Mouse (Mus musculus) hindbrain, embryonic 13.5 days (tissue): ENCODE measurements around the gene 3110082I17Rik. TPM values are rescaled to one million over a fixed set of nuclear protein-coding genes. Genes with fewer than 3 reads are reported as not detected.

ENCODE experiments used
- ATAC-seq: fragments of 200-750 bp; cut with Nextera tagmentation; 2 replicates; pipeline ENCODE4 v1.8.0; 2017; ENCODE audit warnings: moderate TSS enrichment; ENCODE audit not compliant: low FRiP score
- H3K27ac ChIP-seq: fragments of 300-500 bp; sonication (generic); 2 replicates; pipeline ENCODE4 v1.5.1; 2015; ENCODE audit warnings: inconsistent platforms, mild to moderate bottlenecking, moderate library complexity
- H3K27me3 ChIP-seq: fragments of 300-500 bp; sonication (generic); 2 replicates; pipeline ENCODE4 v1.6.1; 2015; ENCODE audit warnings: mild to moderate bottlenecking, inconsistent platforms
- H3K36me3 ChIP-seq: fragments of 300-500 bp; sonication (generic); 2 replicates; pipeline ENCODE4 v1.6.1; 2015; ENCODE audit warnings: mild to moderate bottlenecking, inconsistent platforms
- H3K4me1 ChIP-seq: fragments of 300-500 bp; sonication (generic); replicated peaks from 2 replicates; pipeline ENCODE4 v1.6.1; 2015; ENCODE audit warnings: inconsistent platforms
- H3K4me2 ChIP-seq: fragments of 300-500 bp; sonication (generic); 2 replicates; pipeline ENCODE4 v1.6.1; 2015; ENCODE audit warnings: inconsistent platforms, mild to moderate bottlenecking, moderate library complexity
- H3K4me3 ChIP-seq: fragments of 300-500 bp; sonication (generic); 2 replicates; pipeline ENCODE4 v1.5.1; 2015; ENCODE audit warnings: mild to moderate bottlenecking, inconsistent platforms
- H3K9ac ChIP-seq: fragments of 300-500 bp; sonication (generic); 2 replicates; pipeline ENCODE4 v1.6.1; 2015; ENCODE audit warnings: mild to moderate bottlenecking, inconsistent platforms
- H3K9me3 ChIP-seq: fragments of 300-500 bp; sonication (generic); 2 replicates; pipeline ENCODE4 v1.6.1; 2016; ENCODE audit warnings: inconsistent platforms
- WGBS: fragments of 180-500 bp; shearing (Covaris S2); methylation state at CpG from one replicate; pipeline ENCODE4 v1.1.7; 2015; 5-methylcytosine and 5-hydroxymethylcytosine counted together
- polyA plus RNA-seq: library from polyadenylated mRNA; unstranded; fragments of >200 nt; fragmentation: Nextera tagmentation; extraction: Ambion mirVana; gene quantifications from 2 replicates; pipeline ENCODE4 v1.2.1, GENCODE M21; 2015

Gene 3110082I17Rik
- polyA plus RNA-seq, 1 experiment from 2014 or later, result 16.2 TPM

GRCm38 (mm10) chr5:139483171-139483848 is 23.0 kb upstream of the 3110082I17Rik start:
- Histone ChIP-seq H3K4me1 (peaks cover 17% of the 10 kb centered on the region), H3K9me3 (peaks cover 10% of the 10 kb centered on the region), H3K36me3 (peaks cover 39% of the 10 kb centered on the region), H3K4me3 (peak overlapping the region; percentile 89), H3K27ac (no peak overlapping the region), H3K9ac (peak overlapping the region; percentile 90), H3K27me3 (no peaks in the 10 kb centered on the region), H3K4me2 (peak overlapping the region; percentile 84)
- no peak for ATAC-seq
- 63% methylated on average over 14 of the region's 14 CpGs for WGBS

GRCm38 (mm10) chr5:139480406-139480805 is 20.1 kb upstream of the 3110082I17Rik start:
- Histone ChIP-seq H3K4me3 (no peak overlapping the region), H3K9me3 (no peaks in the 10 kb centered on the region), H3K27ac (no peak overlapping the region), H3K4me1 (peaks cover 17% of the 10 kb centered on the region), H3K36me3 (peaks cover 64% of the 10 kb centered on the region), H3K9ac (no peak overlapping the region), H3K27me3 (no peaks in the 10 kb centered on the region), H3K4me2 (no peak overlapping the region)
- ATAC-seq, result no peak
- WGBS, result 96% methylated on average over 10 of the region's 10 CpGs

DNA sequence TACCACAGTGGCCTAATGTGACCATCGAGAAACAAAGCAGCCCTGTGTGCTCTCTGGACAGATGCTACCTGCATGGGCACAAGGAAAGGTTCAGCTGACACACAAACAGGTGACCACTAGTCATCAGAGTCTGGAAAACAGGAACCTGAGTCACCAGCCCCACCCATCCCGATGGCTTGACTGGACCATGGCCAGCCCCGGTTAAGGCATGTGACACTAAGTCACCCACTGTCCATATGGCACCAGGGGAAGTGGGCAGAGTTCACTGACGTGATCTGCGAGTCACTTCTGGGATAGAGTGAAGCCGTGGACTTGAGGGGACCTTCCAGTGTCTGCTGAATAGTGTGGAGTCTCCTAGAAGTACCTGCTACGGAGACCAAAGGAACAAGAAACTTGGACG is 18.8 kb upstream of the 3110082I17Rik start:
- H3K9me3 ChIP-seq, result no peaks in the 10 kb centered on the region
- peaks cover 76% of the 10 kb centered on the region for H3K36me3 ChIP-seq
- peaks cover 17% of the 10 kb centered on the region for H3K4me1 ChIP-seq
- no peak for ATAC-seq
- no peak overlapping the region for H3K27ac ChIP-seq
- H3K27me3 ChIP-seq, result no peaks in the 10 kb centered on the region
- no peak overlapping the region for H3K9ac ChIP-seq
- no peak overlapping the region for H3K4me2 ChIP-seq
- WGBS, result 91% methylated on average over 8 of the region's 8 CpGs
- H3K4me3 ChIP-seq, result no peak overlapping the region

GRCm38 (mm10) chr5:139474741-139475140 is 14.4 kb upstream of the 3110082I17Rik start:
- no peak for ATAC-seq
- no peak overlapping the region for H3K27ac ChIP-seq

DNA sequence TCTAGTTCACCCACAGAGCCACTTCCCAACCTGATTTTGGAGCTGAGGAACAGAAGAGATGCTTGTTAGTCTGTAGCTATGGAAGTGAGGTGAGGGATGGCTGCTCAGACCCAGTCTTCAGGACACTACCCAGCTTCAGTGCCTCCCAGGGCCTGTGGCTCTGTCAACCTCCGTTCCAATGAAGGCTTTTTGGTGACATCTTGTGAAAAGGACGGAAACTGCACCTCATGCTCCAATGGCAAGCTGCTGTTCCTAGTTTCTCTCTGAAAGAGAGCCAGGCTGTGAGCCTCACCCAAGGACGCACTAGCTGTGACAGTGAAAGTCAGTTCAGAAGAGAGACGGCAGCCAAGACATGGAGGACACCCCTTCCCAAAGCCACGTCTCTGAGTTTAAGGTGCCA is 7.7 kb upstream of the 3110082I17Rik start:
- Histone ChIP-seq H3K9me3 (no peaks in the 10 kb centered on the region), H3K36me3 (peaks cover 28% of the 10 kb centered on the region), H3K4me2 (no peak overlapping the region), H3K27me3 (no peaks in the 10 kb centered on the region), H3K9ac (no peak overlapping the region; the same call in 1 of the 2 replicates), H3K4me1 (no peaks in the 10 kb centered on the region), H3K4me3 (no peak overlapping the region), H3K27ac (no peak overlapping the region)
- 47% methylated on average over 5 of the region's 5 CpGs for WGBS
- no peak for ATAC-seq

More at GRCm38 (mm10) chr5:139474741-139475140, 14.4 kb upstream of the 3110082I17Rik start:
- H3K4me1 ChIP-seq, result no peaks in the 10 kb centered on the region
- H3K9ac ChIP-seq, result no peak overlapping the region
- no peaks in the 10 kb centered on the region for H3K27me3 ChIP-seq
- no peak overlapping the region for H3K4me3 ChIP-seq
- no peak overlapping the region for H3K4me2 ChIP-seq
- 64% methylated on average over 9 of the region's 9 CpGs for WGBS
- no peaks in the 10 kb centered on the region for H3K9me3 ChIP-seq
- peaks cover 89% of the 10 kb centered on the region for H3K36me3 ChIP-seq

GRCm38 (mm10) chr5:139466801-139467200 is 6.5 kb upstream of the 3110082I17Rik start:
- no peak for ATAC-seq
- H3K9ac ChIP-seq, result no peak overlapping the region
- H3K27ac ChIP-seq, result no peak overlapping the region
- no peaks in the 10 kb centered on the region for H3K4me1 ChIP-seq
- 76% methylated on average over 4 of the region's 4 CpGs for WGBS
- H3K9me3 ChIP-seq, result no peaks in the 10 kb centered on the region
- H3K4me3 ChIP-seq, result no peak overlapping the region
- H3K36me3 ChIP-seq, result peaks cover 16% of the 10 kb centered on the region
- H3K27me3 ChIP-seq, result 0 out of 2 replicates have a peak, but pooled peaks cover 9% of the 10 kb centered on the region
- no peak overlapping the region for H3K4me2 ChIP-seq

GRCm38 (mm10) chr5:139466373-139466772 is 6.0 kb upstream of the 3110082I17Rik start:
- Histone ChIP-seq H3K9me3 (no peaks in the 10 kb centered on the region), H3K27ac (no peak overlapping the region), H3K36me3 (peaks cover 12% of the 10 kb centered on the region), H3K4me1 (no peaks in the 10 kb centered on the region), H3K27me3 (0 out of 2 replicates have a peak, but pooled peaks cover 10% of the 10 kb centered on the region), H3K9ac (no peak overlapping the region), H3K4me2 (no peak overlapping the region), H3K4me3 (no peak overlapping the region)
- no peak for ATAC-seq
- 89% methylated on average over 2 of the region's 2 CpGs for WGBS

GRCm38 (mm10) chr5:139464874-139465273 is 4.5 kb upstream of the 3110082I17Rik start:
- no peak for ATAC-seq
- Histone ChIP-seq H3K4me1 (peaks cover 8% of the 10 kb centered on the region), H3K9me3 (no peaks in the 10 kb centered on the region), H3K27ac (no peak overlapping the region), H3K27me3 (0 out of 2 replicates have a peak, but pooled peaks cover 10% of the 10 kb centered on the region), H3K36me3 (peaks cover 4% of the 10 kb centered on the region; the same call in 1 of the 2 replicates), H3K9ac (no peak overlapping the region), H3K4me3 (no peak overlapping the region), H3K4me2 (no peak overlapping the region)
- WGBS, result 86% methylated on average over 4 of the region's 4 CpGs

DNA sequence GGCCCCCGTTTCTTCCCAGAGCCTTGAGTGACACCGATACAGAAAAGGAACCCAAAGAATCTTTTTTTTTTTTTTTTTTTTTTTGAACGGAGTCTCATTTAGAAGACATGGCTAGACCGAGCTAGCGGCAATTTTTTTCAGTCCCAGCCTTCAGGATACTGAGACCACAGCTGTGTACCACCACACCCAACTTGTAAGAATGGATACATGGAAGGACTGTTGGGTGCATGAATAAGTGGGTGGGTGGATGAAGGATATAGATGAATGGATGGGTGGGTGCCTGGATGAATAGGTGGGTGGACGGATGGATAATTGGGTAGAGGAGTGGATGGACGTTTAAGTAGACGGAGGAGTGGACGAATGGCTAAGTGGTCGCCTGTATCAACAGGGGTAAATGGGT is 389 bp downstream of the 3110082I17Rik start:
- WGBS, result 9% methylated on average over 10 of the region's 10 CpGs
- ATAC-seq, result peak; percentile 68

DNA sequence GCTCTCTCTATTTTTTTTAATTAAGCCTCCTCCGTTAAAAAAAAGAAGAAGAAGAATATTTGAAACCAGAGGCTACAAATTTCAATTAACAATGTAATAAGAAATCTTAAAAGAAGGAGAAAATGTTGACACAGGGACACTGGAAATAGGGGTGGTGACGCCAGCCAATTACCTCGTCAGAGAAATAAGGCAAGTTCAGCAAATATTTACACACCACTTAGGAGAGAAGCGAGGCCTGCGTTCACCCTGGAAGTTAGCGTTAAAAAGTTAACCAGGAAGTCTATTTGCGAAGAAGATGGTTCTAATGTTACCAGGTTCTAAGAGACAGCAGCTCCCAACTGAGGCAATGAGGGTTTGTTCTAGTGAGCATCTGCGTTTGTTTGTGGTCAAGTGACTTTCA is 3.1 kb downstream of the 3110082I17Rik start:
- 0 out of 2 replicates have a peak, but pooled peaks cover 6% of the 10 kb centered on the region for H3K27me3 ChIP-seq
- peaks cover 27% of the 10 kb centered on the region for H3K4me1 ChIP-seq
- no peak overlapping the region for H3K9ac ChIP-seq
- H3K9me3 ChIP-seq, result no peaks in the 10 kb centered on the region
- no peak overlapping the region for H3K4me3 ChIP-seq
- H3K27ac ChIP-seq, result no peak overlapping the region
- WGBS, result 93% methylated on average over 8 of the region's 8 CpGs
- H3K36me3 ChIP-seq, result peaks cover 21% of the 10 kb centered on the region; the same call in 1 of the 2 replicates
- ATAC-seq, result no peak
- no peak overlapping the region for H3K4me2 ChIP-seq

More for the DNA sequence above, 389 bp downstream of the 3110082I17Rik start:
- Histone ChIP-seq H3K4me2 (peak overlapping the region; percentile 76), H3K4me3 (peak overlapping the region; percentile 64), H3K27me3 (0 out of 2 replicates have a peak, but pooled peaks cover 10% of the 10 kb centered on the region), H3K27ac (no peak overlapping the region), H3K36me3 (peaks cover 5% of the 10 kb centered on the region; the same call in 1 of the 2 replicates), H3K4me1 (peaks cover 19% of the 10 kb centered on the region), H3K9ac (peak overlapping the region; percentile 76), H3K9me3 (no peaks in the 10 kb centered on the region)

DNA sequence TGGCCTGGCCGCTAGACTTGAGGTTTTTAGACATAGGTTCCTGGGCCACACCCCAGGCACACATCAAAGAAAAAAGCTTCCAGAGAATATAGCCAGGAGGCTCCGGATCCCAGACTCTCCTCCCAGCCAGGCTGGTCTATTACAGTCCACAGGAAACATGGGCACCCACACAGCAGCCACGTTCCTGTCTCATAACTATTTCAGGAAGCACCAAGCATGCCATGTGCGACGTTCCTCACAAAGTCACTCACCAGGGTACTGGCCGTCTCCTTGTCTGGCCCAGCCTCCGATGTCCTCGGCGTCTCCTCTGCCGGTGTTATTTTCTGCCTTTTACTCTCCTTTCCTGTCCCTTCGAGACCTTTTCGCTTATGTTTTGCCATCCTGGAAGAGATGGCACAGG is 5.2 kb downstream of the 3110082I17Rik start:
- Histone ChIP-seq H3K27ac (no peak overlapping the region), H3K9ac (no peak overlapping the region), H3K27me3 (no peaks in the 10 kb centered on the region), H3K36me3 (peaks cover 21% of the 10 kb centered on the region; the same call in 1 of the 2 replicates), H3K4me3 (no peak overlapping the region), H3K9me3 (no peaks in the 10 kb centered on the region), H3K4me2 (no peak overlapping the region), H3K4me1 (peaks cover 32% of the 10 kb centered on the region)
- 85% methylated on average over 12 of the region's 12 CpGs for WGBS
- ATAC-seq, result no peak

GRCm38 (mm10) chr5:139453031-139453430 is 7.3 kb downstream of the 3110082I17Rik start:
- Histone ChIP-seq H3K4me2 (no peak overlapping the region), H3K27ac (no peak overlapping the region), H3K4me3 (no peak overlapping the region), H3K9me3 (no peaks in the 10 kb centered on the region), H3K27me3 (no peaks in the 10 kb centered on the region), H3K4me1 (peaks cover 35% of the 10 kb centered on the region), H3K9ac (no peak overlapping the region), H3K36me3 (peaks cover 21% of the 10 kb centered on the region; the same call in 1 of the 2 replicates)
- 81% methylated on average over 10 of the region's 10 CpGs for WGBS
- ATAC-seq, result no peak

DNA sequence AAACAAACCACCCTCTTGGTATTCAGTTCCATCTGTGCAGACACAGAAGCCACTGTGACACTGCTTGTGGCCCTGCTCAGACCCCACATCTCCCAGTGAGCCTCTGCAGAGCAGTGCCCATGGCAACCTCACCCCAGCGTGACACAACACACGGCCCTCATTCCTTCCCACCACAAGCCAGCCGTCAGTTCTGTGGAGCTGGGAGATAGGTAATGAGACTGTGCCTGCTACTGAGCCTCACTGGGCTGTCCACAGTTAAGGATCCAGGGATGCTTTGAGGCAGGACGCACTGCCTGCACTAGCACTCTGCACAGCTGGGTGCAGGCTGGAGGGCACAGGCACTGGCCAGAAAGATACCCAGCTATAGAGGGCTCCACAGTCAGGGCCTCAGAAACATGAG is 10.4 kb downstream of the 3110082I17Rik start:
- Histone ChIP-seq H3K4me1 (peaks cover 41% of the 10 kb centered on the region), H3K36me3 (peaks cover 16% of the 10 kb centered on the region; the same call in 1 of the 2 replicates), H3K4me3 (no peak overlapping the region), H3K4me2 (no peak overlapping the region), H3K27ac (peak overlapping the region; percentile 79), H3K9me3 (no peaks in the 10 kb centered on the region), H3K9ac (peak overlapping the region; percentile 51), H3K27me3 (no peaks in the 10 kb centered on the region)
- ATAC-seq, result peak; percentile 80
- WGBS, result 25% methylated on average over 4 of the region's 4 CpGs
